Mouse (Mus musculus) heart, embryonic 16.5 days (tissue): ENCODE measurements at regions not wholly inside any gene's neighbourhood (a gene's known extent, or its start where the extent isn't known, plus 50 kb on each side); places are given as distances from the start of the nearest gene placed in this dataset.

ENCODE experiments used
- ATAC-seq: fragments of 200-750 bp; cut with Nextera tagmentation; replicated peaks from 2 replicates; pipeline ENCODE4 v1.8.0; 2017; ENCODE audit warnings: moderate number of reproducible peaks; ENCODE audit not compliant: insufficient read depth, low FRiP score; ENCODE audit errors: extremely low read depth
- H3K27ac ChIP-seq: fragments of 300-500 bp; sonication (generic); 2 replicates; pipeline ENCODE4 v1.5.1; 2014; ENCODE audit warnings: mild to moderate bottlenecking, low read length, control low read depth, moderate library complexity
- H3K27me3 ChIP-seq: fragments of 300-500 bp; sonication (generic); 2 replicates; pipeline ENCODE4 v1.6.1; 2014; ENCODE audit warnings: low read length, mixed read lengths; ENCODE audit not compliant: control insufficient read depth, insufficient read depth
- H3K36me3 ChIP-seq: fragments of 300-500 bp; sonication (generic); 2 replicates; pipeline ENCODE4 v1.6.1; 2014; ENCODE audit not compliant: control insufficient read depth, insufficient read depth
- H3K4me1 ChIP-seq: fragments of 300-500 bp; sonication (generic); 2 replicates; pipeline ENCODE4 v1.6.1; 2014; ENCODE audit warnings: low read length, mixed read lengths; ENCODE audit not compliant: control insufficient read depth, insufficient read depth
- H3K4me2 ChIP-seq: fragments of 300-500 bp; sonication (generic); 2 replicates; pipeline ENCODE4 v1.6.1; 2014; ENCODE audit warnings: low read depth, mild to moderate bottlenecking, control low read depth, low read length
- H3K4me3 ChIP-seq: fragments of 300-500 bp; sonication (generic); 2 replicates; pipeline ENCODE4 v1.5.1; 2014; ENCODE audit warnings: mild to moderate bottlenecking, control low read depth, low read length
- H3K9ac ChIP-seq: fragments of 300-500 bp; sonication (generic); 2 replicates; pipeline ENCODE4 v1.6.1; 2014; ENCODE audit warnings: low read length, control low read depth
- H3K9me3 ChIP-seq: fragments of 300-500 bp; sonication (generic); replicated peaks from 2 replicates; pipeline ENCODE4 v1.6.1; 2016; ENCODE audit warnings: low read length; ENCODE audit not compliant: control insufficient read depth
- WGBS: fragments of 180-500 bp; shearing (Covaris S2); extraction: QIAGEN DNeasy Blood & Tissue Kit; methylation state at CpG from one replicate; pipeline ENCODE4 v1.1.7; 2014; 5-methylcytosine and 5-hydroxymethylcytosine counted together

DNA sequence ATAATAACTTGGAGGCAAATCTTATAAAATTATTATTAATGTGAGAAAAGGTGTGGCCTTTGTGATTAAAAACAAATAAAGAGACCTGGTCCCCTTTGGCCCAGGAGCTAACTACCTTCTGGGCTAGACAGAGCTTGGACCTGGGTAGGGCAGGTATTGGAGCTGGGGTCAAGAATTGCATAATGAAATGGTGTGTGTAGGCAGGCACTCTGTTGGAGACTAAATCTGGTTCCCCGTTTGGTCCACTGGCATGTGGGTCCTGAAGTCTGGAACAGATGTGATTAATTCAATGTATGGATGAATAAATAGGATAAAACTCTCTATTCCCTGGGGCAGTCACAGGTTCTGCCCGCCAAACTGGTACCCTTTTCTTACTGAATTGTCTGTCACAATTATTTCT, 301.3 kb upstream of the Clnk start:
- no peaks in the 10 kb centered on the region for H3K4me1 ChIP-seq
- no peak overlapping the region for H3K9ac ChIP-seq
- no peak overlapping the region for H3K27ac ChIP-seq
- H3K27me3 ChIP-seq = no peaks in the 10 kb centered on the region
- no peaks in the 10 kb centered on the region for H3K36me3 ChIP-seq
- H3K9me3 ChIP-seq = no peaks in the 10 kb centered on the region
- H3K4me3 ChIP-seq = no peak overlapping the region
- no peak for ATAC-seq
- no peak overlapping the region for H3K4me2 ChIP-seq
- WGBS = 60% methylated on average over 2 of the region's 2 CpGs

DNA sequence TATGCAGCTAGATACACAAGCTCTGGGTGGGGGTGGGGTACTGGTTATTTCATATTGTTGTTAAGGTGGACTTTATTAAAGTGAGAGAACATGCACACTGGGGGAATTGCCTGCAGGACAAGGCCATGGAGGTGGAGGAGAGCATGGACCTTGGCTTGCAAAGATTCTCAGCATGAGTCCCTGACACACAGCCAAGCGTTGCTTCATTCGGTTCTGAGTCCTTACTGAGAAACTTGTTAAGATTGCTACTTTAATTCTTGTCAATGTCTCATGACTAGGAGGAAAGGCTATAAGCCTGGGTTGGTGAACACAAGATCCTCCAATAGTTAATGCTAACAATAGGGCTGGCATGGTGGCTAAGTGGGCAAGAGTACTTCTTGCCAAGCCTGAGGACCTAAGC, 300.3 kb upstream of the Clnk start:
- H3K4me2 ChIP-seq = no peak overlapping the region
- 89% methylated on average over 2 of the region's 2 CpGs for WGBS
- no peaks in the 10 kb centered on the region for H3K36me3 ChIP-seq
- H3K4me3 ChIP-seq = no peak overlapping the region
- H3K4me1 ChIP-seq = no peaks in the 10 kb centered on the region
- no peaks in the 10 kb centered on the region for H3K27me3 ChIP-seq
- no peaks in the 10 kb centered on the region for H3K9me3 ChIP-seq
- ATAC-seq = no peak
- no peak overlapping the region for H3K9ac ChIP-seq
- H3K27ac ChIP-seq = no peak overlapping the region

DNA sequence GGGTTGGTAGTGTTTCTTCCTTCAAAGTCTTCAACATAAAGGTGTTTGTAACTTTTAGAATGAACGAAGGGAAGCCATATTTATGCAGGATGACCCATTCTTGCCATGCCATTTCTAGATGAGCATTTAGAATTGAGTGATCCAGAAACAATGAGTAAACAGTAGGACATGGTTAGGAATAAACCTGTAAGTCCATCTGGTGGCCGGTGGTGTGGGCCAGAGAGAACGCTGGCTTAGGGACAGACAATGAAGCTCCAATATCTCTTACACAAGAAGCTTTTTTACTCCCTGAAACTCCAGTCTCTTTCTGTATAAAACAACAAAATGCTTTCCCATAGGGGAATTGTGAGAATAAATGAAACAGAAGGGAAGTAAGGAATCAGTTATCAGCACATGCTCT, 296.9 kb upstream of the Clnk start:
- ATAC-seq = no peak

DNA sequence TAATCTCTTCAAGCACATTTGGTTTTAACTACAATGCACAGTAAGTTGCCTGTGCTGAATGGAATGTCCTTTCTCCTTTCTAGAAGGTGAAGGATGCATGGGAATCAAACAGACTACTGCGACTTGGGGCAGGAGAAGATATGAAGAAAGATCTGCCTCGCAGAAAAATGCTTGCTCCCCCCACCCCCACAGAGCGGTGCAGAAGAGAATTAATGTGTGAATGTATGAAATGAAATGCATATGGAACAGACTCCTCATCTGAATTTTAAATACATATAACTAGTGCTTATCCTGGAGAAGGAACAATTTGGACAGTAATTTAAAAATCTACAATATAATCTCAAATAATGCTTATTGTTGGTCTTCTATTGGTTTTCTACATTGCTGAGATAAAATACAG, 283.0 kb upstream of the Clnk start:
- 76% methylated on average over 3 of the region's 3 CpGs for WGBS
- no peak overlapping the region for H3K4me3 ChIP-seq

More for the DNA sequence above, 296.9 kb upstream of the Clnk start:
- Histone ChIP-seq H3K4me3 (no peak overlapping the region), H3K27ac (no peak overlapping the region), H3K4me1 (no peaks in the 10 kb centered on the region), H3K4me2 (no peak overlapping the region), H3K9ac (no peak overlapping the region), H3K27me3 (no peaks in the 10 kb centered on the region), H3K9me3 (no peaks in the 10 kb centered on the region), H3K36me3 (no peaks in the 10 kb centered on the region)
- 81% methylated on average over 3 of the region's 3 CpGs for WGBS

DNA sequence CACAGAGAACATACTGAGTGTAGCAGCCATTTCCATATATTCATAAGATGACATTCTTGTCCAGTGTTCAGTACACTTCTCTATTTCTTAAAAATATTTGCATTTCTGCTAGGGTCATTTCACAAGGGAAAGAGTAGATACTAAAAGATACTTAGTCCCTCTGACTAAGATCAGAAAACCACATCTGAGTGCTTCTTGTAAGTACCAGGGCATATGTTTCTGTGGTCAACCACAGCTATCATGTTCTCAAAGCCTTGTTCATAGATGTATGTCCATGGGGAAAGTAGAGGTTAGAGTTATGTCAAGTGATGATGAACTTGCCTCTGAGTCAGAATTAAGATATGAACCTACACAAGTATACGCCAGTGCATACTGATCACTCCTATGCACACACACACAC, 279.2 kb upstream of the Clnk start:
- Histone ChIP-seq H3K4me2 (no peak overlapping the region), H3K36me3 (no peaks in the 10 kb centered on the region), H3K4me1 (no peaks in the 10 kb centered on the region), H3K27me3 (no peaks in the 10 kb centered on the region), H3K9ac (no peak overlapping the region), H3K4me3 (no peak overlapping the region), H3K9me3 (no peaks in the 10 kb centered on the region), H3K27ac (no peak overlapping the region)
- WGBS = 83% methylated on average over 1 of the region's 1 CpGs
- no peak for ATAC-seq

More for the DNA sequence above, 283.0 kb upstream of the Clnk start:
- H3K27me3 ChIP-seq = no peaks in the 10 kb centered on the region
- H3K27ac ChIP-seq = no peak overlapping the region
- no peak for ATAC-seq
- H3K36me3 ChIP-seq = no peaks in the 10 kb centered on the region
- no peak overlapping the region for H3K9ac ChIP-seq
- no peaks in the 10 kb centered on the region for H3K9me3 ChIP-seq
- no peaks in the 10 kb centered on the region for H3K4me1 ChIP-seq
- no peak overlapping the region for H3K4me2 ChIP-seq

DNA sequence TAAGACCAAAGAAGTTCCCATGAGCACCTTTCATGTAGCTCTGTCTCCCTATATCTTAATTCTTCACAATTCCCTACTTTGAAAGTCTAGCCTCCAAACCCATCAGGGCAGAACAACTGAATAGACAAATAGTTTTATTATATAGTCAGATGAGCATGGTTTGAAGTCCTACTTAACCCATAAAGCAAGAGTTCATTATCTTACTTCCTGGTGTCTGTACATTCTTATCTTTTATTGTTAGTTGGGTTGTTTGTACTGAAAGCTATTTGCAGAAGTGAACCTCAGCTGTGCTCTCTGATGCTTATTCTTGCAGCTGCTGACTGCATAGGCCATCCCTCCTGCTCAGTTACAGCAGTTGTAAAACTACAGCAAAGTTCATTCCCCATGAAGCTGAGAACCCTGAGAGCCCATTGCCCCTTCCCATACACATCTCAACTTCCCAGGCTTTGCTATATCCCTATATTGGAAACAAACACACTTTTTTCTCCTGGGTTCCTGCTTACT, 276.7 kb upstream of the Clnk start:
- H3K4me1 ChIP-seq = no peaks in the 10 kb centered on the region
- no peaks in the 10 kb centered on the region for H3K36me3 ChIP-seq
- no peak overlapping the region for H3K9ac ChIP-seq
- no peak overlapping the region for H3K4me3 ChIP-seq
- H3K27ac ChIP-seq = no peak overlapping the region
- no peak overlapping the region for H3K4me2 ChIP-seq
- H3K27me3 ChIP-seq = no peaks in the 10 kb centered on the region
- H3K9me3 ChIP-seq = no peaks in the 10 kb centered on the region
- no peak for ATAC-seq

DNA sequence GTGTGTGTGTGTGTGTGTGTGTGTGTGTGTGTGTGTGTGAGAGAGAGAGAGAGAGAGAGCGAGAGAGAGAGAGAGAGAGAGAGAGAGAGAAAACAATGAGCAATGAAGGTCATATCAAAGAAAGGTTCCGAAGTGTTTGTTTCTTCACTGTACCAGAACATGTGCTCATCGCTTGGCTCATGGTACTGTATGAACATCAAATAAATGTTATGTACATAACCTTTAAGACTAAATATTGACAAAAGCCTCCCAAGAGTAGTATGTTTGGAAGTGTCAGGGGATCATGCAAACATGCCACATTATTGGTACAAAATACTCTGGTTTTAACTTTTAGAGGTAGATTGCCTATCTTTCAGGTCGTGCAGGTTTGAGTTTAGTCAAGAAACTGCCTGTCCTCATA, 275.3 kb upstream of the Clnk start:
- ATAC-seq = no peak
- Histone ChIP-seq H3K4me1 (no peaks in the 10 kb centered on the region), H3K4me3 (no peak overlapping the region), H3K27me3 (no peaks in the 10 kb centered on the region), H3K9ac (no peak overlapping the region), H3K9me3 (no peaks in the 10 kb centered on the region), H3K36me3 (no peaks in the 10 kb centered on the region), H3K4me2 (no peak overlapping the region), H3K27ac (no peak overlapping the region)
- WGBS = 85% methylated on average over 3 of the region's 4 CpGs

DNA sequence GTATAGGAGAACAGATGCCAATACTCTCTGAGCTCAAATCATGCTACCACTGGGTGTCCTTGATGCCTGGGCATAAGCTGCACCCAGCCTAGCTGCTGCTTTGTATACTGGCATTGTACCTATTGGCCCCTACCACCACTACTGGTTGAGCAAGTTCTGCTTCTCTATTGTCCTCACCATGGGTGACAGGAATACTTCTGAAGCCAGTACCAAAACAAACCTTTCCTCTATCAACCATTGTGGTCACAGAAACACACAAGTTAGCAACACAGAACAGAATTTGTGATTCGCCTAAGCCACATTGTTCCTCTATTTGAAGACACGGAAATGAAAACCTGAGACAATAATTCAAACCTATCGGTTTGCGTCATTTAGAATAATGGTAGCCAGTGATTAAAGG, 274.3 kb upstream of the Clnk start:
- no peaks in the 10 kb centered on the region for H3K4me1 ChIP-seq
- H3K4me2 ChIP-seq = no peak overlapping the region
- no peaks in the 10 kb centered on the region for H3K36me3 ChIP-seq
- H3K4me3 ChIP-seq = no peak overlapping the region
- no peaks in the 10 kb centered on the region for H3K9me3 ChIP-seq
- no peak overlapping the region for H3K27ac ChIP-seq
- 88% methylated on average over 4 of the region's 4 CpGs for WGBS
- H3K9ac ChIP-seq = no peak overlapping the region
- ATAC-seq = no peak
- no peaks in the 10 kb centered on the region for H3K27me3 ChIP-seq

DNA sequence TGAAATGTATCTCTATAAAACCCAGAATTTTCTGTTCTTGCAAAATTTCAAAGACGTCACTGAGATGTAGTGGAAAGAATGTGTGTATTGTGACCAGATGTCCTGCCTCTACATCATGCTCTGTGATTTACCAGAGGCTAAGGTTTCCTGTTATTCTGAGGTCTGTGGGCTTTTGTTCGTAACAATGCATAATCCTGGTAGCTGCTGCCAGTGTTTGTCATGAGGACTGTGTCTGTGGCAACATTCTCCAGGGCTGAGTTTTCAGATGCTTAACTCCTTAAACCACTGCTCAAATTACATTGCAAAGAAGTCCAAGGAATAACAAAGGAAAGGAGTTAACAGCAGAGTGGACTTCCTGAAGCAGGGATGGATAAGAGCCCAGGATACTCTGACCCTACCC, 269.0 kb upstream of the Clnk start:
- peak; percentile 70 for ATAC-seq
- peaks cover 7% of the 10 kb centered on the region; the same call in 1 of the 2 replicates for H3K4me1 ChIP-seq
- no peak overlapping the region for H3K4me2 ChIP-seq
- WGBS = 43% methylated on average over 2 of the region's 2 CpGs
- H3K9ac ChIP-seq = no peak overlapping the region
- H3K36me3 ChIP-seq = no peaks in the 10 kb centered on the region
- H3K27ac ChIP-seq = no peak overlapping the region
- H3K4me3 ChIP-seq = no peak overlapping the region
- no peaks in the 10 kb centered on the region for H3K9me3 ChIP-seq
- H3K27me3 ChIP-seq = no peaks in the 10 kb centered on the region

DNA sequence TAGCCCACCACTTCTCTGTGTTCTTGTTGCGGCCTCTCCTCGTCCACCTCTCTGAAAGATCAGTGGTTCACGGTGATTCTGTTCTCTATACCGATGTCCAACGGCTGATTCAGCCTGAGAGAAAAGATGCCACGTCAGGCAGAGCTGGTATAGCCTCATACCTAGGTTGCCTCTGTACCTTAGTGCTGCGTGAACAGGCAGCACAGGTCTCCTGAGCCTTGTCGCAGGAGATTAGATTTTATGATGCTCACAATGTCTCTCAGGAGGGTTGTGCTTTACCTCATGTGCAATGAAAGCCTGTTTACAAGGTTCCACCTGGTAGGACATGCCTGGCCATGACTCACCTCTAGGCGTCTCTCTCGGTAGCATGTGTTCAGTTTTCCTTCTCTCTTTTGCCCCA, 267.6 kb upstream of the Clnk start:
- 86% methylated on average over 10 of the region's 10 CpGs for WGBS
- H3K9me3 ChIP-seq = no peaks in the 10 kb centered on the region
- no peaks in the 10 kb centered on the region for H3K36me3 ChIP-seq
- H3K27me3 ChIP-seq = no peaks in the 10 kb centered on the region
- H3K9ac ChIP-seq = no peak overlapping the region
- no peak overlapping the region for H3K27ac ChIP-seq
- no peak overlapping the region for H3K4me3 ChIP-seq
- H3K4me1 ChIP-seq = peaks cover 7% of the 10 kb centered on the region; the same call in 1 of the 2 replicates
- no peak overlapping the region for H3K4me2 ChIP-seq
- ATAC-seq = no peak
